Mouse (Mus musculus) embryonic facial prominence, embryonic 14.5 days (tissue): ENCODE measurements around the gene Stra6. TPM values are rescaled to one million over a fixed set of nuclear protein-coding genes. Genes with fewer than 3 reads are reported as not detected.
A peak's percentile ranks its signal among the peaks of the same experiment; 100 is the strongest.

Experiments
- ATAC-seq: fragments of 200-750 bp; cut with Nextera tagmentation; 2 replicates; pipeline ENCODE4 v1.8.0; 2017; ENCODE audit warnings: low read depth, moderate number of reproducible peaks, moderate TSS enrichment
- DNase-seq: peaks from one replicate; pipeline ENCODE4 v3.0.0-alpha.2; 2015; ENCODE audit warnings: low spot score
- H3K27ac ChIP-seq: fragments of 300-500 bp; sonication (generic); replicated peaks from 2 replicates; pipeline ENCODE4 v1.5.1; 2014; ENCODE audit warnings: low read depth, mild to moderate bottlenecking, low read length, moderate library complexity
- H3K27me3 ChIP-seq: fragments of 300-500 bp; sonication (generic); replicated peaks from 2 replicates; pipeline ENCODE4 v1.6.1; 2014; ENCODE audit warnings: low read length; ENCODE audit not compliant: control insufficient read depth, insufficient read depth
- H3K36me3 ChIP-seq: fragments of 300-500 bp; sonication (generic); 2 replicates; pipeline ENCODE4 v1.6.1; 2014; ENCODE audit warnings: low read length, mixed read lengths; ENCODE audit not compliant: control insufficient read depth, insufficient read depth
- H3K4me1 ChIP-seq: fragments of 300-500 bp; sonication (generic); 2 replicates; pipeline ENCODE4 v1.6.1; 2014; ENCODE audit warnings: antibody characterized with exemption, low read length; ENCODE audit not compliant: control insufficient read depth, insufficient read depth
- H3K4me2 ChIP-seq: fragments of 300-500 bp; sonication (generic); 2 replicates; pipeline ENCODE4 v1.6.1; 2014; ENCODE audit warnings: low read depth, mild to moderate bottlenecking, low read length, moderate library complexity, mixed read lengths
- H3K4me3 ChIP-seq: fragments of 300-500 bp; sonication (generic); 2 replicates; pipeline ENCODE4 v1.5.1; 2014; ENCODE audit warnings: low read depth, mild to moderate bottlenecking, low read length
- H3K9ac ChIP-seq: fragments of 300-500 bp; sonication (generic); 2 replicates; pipeline ENCODE4 v1.6.1; 2014; ENCODE audit warnings: low read depth, mild to moderate bottlenecking, low read length, moderate library complexity, mixed read lengths
- H3K9me3 ChIP-seq: fragments of 300-500 bp; sonication (generic); 2 replicates; pipeline ENCODE4 v1.6.1; 2016; ENCODE audit warnings: low read length; ENCODE audit not compliant: control insufficient read depth
- WGBS: fragments of 180-500 bp; shearing (Covaris S2); extraction: QIAGEN DNeasy Blood & Tissue Kit; methylation state at CpG from one replicate; pipeline ENCODE4 v1.1.7; 2014; 5-methylcytosine and 5-hydroxymethylcytosine counted together
- polyA plus RNA-seq: library from polyadenylated mRNA; unstranded; fragments of >200 nt; fragmentation: Nextera tagmentation; extraction: Ambion mirVana; gene quantifications from 2 replicates; pipeline ENCODE4 v1.2.1, GENCODE M21; 2014

The Stra6 gene
- polyA plus RNA-seq, 1 experiment from 2014 or later = 10.5 TPM

DNA sequence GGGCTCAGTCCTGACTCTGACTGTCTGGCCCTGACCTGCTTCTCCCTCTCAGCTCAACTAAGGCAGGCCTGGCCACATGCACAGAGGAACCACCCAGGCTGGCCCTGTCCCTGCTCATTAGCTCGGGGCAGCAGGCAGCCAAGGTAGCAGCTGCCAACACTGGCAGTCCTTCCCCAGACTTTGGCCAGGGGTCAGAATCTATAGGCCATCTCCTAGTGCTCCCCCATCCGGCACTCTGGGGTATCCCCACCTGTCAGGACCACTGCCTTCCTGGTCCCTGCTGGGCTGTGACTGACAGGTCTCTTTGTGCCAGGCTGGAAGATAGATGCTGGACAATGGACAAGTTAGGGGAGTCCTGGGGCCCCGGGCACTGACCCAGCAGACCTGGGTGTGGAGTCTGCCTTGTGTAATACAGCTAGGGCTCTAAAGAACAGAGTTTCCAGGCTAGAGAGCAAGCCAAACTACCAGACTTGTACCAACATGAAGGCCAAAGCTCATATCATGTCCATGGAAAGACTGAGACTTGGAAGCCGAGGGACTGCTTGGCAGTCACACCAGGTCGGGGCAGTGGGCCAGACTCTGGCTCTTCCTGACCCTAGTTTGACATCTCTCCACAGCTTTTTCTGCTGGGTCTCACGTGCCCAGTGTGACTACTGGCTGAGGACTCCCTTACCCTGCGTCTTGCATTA is 29.1 kb downstream of the Stra6 start:
- Histone ChIP-seq H3K4me1 (peaks cover 12% of the 10 kb centered on the region), H3K9me3 (no peaks in the 10 kb centered on the region), H3K4me2 (no peak overlapping the region), H3K27ac (no peak overlapping the region), H3K36me3 (no peaks in the 10 kb centered on the region), H3K9ac (no peak overlapping the region), H3K27me3 (no peaks in the 10 kb centered on the region), H3K4me3 (no peak overlapping the region)
- 68% methylated on average over 7 of the region's 7 CpGs for WGBS
- ATAC-seq = no peak
- no peak for DNase-seq

DNA sequence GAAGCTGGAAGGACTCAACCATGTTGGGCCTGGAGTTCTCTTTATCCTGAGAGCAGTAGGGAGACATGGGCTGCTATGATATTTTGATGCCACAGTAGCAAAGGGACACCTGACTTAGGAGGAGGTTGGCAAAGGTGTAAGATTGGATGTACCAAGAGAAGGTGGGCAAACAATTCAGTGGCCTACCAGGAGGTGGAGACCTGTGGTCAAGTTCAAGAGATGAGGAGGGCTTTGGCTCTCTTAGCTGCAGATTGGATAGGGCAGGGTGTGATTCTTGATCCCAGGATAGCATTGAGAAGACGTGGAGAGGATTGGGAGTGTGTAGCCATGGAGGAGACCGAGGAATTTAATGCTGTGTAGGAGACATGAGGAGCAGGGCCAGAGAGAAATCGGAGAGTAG is 30.2 kb downstream of the Stra6 start:
- H3K27ac ChIP-seq = no peak overlapping the region

DNA sequence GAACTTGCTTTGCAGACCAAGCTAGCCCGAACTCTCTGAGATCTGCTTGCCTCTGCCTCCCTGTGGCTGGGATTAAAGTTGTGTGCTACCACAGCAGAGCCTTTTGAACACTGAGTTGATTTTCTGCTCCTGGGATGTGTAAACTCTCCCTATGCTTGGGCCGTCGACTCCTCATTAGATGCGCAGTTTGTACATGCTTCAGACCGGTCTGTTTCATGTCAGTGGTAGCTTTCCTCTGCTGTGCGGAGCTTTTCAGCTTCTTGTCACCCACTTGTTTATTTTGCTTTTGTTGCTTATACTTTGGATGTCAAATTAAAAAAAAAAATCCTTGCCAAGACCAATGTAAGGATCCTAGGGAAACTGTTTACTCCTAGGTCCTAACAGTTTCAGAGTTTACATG is 32.4 kb downstream of the Stra6 start:
- H3K4me1 ChIP-seq = peaks cover 8% of the 10 kb centered on the region
- H3K4me2 ChIP-seq = no peak overlapping the region
- WGBS = 76% methylated on average over 6 of the region's 6 CpGs
- H3K4me3 ChIP-seq = no peak overlapping the region
- H3K9ac ChIP-seq = no peak overlapping the region
- DNase-seq = no peak
- no peaks in the 10 kb centered on the region for H3K36me3 ChIP-seq
- no peaks in the 10 kb centered on the region for H3K9me3 ChIP-seq
- H3K27ac ChIP-seq = no peak overlapping the region; the same call in 1 of the 2 replicates
- no peak for ATAC-seq
- H3K27me3 ChIP-seq = no peaks in the 10 kb centered on the region

More for the DNA sequence above, 30.2 kb downstream of the Stra6 start:
- ATAC-seq (no peak), DNase-seq (no peak)
- Histone ChIP-seq H3K4me1 (peaks cover 8% of the 10 kb centered on the region), H3K4me3 (no peak overlapping the region), H3K36me3 (no peaks in the 10 kb centered on the region), H3K27me3 (no peaks in the 10 kb centered on the region), H3K9ac (no peak overlapping the region), H3K4me2 (no peak overlapping the region), H3K9me3 (no peaks in the 10 kb centered on the region)
- 78% methylated on average over 3 of the region's 3 CpGs for WGBS

DNA sequence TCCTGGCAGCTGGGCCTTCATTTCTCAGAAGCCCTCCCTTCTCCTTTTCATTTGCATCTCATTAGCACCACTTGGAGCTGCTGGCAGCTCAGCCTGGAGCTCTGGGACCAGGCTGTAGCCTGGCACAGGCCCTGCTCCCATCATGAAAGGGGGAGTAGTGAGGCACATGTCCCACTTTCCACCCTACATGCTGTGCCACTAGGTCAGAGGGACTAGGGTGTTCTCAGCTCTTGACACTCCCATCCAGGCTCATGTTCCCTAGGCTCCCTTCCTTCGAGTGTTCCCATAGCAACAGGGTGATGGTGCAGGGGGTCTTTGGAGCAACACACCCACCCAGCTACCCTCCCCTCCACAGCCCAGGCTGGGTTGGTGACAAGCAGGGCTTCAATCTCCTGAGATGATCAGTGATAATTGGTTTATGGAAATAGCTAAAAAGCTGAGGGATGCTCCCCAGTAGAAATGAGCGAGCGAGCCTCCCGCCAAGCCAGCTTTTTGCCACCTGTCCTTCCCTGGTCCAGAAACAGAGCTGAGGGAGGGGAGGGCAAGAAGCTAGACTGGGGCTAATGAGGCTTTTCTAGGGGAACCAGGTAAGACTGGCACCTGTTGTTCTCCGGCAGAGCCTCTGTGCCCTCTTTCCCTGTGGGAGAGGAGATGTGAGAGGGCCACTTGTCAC is 33.2 kb downstream of the Stra6 start:
- ATAC-seq = no peak
- no peaks in the 10 kb centered on the region for H3K9me3 ChIP-seq
- no peaks in the 10 kb centered on the region for H3K27me3 ChIP-seq
- 57% methylated on average over 5 of the region's 5 CpGs for WGBS
- no peak overlapping the region for H3K9ac ChIP-seq
- 0 out of 2 replicates have a peak overlapping the region, but pooled peaks have one; percentile 29 for H3K27ac ChIP-seq
- H3K4me3 ChIP-seq = no peak overlapping the region
- H3K36me3 ChIP-seq = no peaks in the 10 kb centered on the region
- no peak overlapping the region for H3K4me2 ChIP-seq
- H3K4me1 ChIP-seq = peaks cover 3% of the 10 kb centered on the region
- no peak for DNase-seq

DNA sequence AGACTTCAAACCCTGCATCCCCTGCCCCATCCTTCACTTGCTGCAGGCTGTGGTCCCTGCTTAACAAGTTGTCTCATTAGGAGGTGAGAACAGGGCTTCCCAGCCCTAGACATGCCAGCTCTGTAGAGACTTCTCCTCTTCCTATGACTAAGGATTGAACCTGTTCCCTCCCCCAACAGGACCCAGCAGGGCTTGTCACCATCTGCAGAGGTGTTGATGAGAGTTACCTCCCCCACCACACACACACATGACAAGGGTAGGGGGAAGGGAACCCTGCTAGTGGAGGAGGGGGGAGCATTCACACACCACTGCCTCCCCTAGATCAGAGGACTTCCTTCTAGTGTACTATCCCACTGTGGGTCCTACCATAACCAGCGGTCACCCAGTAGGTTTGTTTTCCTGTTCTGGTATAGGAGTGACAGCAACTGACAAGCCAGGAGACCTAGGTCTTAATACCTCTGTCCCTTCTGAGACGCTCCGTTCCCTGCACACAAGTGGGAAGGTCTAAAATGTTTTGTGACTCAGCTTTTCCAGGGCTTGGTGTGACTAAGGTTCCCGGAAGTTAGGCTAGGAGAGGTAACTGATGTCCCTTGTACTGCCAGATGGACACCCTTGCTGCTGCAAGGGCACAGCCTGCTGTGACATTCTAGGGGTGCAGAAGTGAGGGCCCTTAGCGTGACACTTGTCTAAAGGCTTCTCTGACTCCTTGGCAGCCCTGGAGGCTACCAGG is 36.4 kb downstream of the Stra6 start:
- no peak for ATAC-seq
- no peak for DNase-seq

DNA sequence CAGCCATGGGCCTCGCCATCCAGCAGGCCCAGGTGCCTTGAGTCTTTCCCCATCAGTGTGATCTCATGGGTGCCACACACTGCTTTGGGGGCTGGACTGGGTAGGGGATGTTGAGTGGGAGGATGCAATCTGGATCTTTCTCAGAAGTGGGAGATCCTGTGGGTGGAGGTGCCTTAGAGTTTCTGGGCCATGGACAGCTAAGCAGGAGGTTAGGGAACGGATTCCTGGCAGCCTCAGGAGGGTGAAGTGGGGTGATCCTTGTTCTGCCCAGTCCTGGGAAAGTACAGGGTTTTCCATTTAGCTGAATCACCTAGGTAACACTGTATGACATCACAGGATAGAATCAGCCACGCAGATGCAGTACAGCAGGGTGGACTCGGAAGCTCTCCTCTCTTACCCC is 38.4 kb downstream of the Stra6 start:
- no peaks in the 10 kb centered on the region for H3K4me1 ChIP-seq
- no peak overlapping the region for H3K27ac ChIP-seq
- no peak overlapping the region for H3K9ac ChIP-seq
- WGBS = 66% methylated on average over 4 of the region's 4 CpGs
- H3K27me3 ChIP-seq = no peaks in the 10 kb centered on the region
- H3K9me3 ChIP-seq = no peaks in the 10 kb centered on the region
- no peak overlapping the region for H3K4me2 ChIP-seq
- no peak overlapping the region for H3K4me3 ChIP-seq
- no peaks in the 10 kb centered on the region for H3K36me3 ChIP-seq
- DNase-seq (no peak), ATAC-seq (no peak)

More for the DNA sequence above, 36.4 kb downstream of the Stra6 start:
- Histone ChIP-seq H3K27me3 (no peaks in the 10 kb centered on the region), H3K4me2 (no peak overlapping the region), H3K36me3 (no peaks in the 10 kb centered on the region), H3K27ac (no peak overlapping the region), H3K9me3 (no peaks in the 10 kb centered on the region), H3K4me1 (no peaks in the 10 kb centered on the region), H3K9ac (no peak overlapping the region), H3K4me3 (no peak overlapping the region)
- WGBS = 68% methylated on average over 5 of the region's 5 CpGs

DNA sequence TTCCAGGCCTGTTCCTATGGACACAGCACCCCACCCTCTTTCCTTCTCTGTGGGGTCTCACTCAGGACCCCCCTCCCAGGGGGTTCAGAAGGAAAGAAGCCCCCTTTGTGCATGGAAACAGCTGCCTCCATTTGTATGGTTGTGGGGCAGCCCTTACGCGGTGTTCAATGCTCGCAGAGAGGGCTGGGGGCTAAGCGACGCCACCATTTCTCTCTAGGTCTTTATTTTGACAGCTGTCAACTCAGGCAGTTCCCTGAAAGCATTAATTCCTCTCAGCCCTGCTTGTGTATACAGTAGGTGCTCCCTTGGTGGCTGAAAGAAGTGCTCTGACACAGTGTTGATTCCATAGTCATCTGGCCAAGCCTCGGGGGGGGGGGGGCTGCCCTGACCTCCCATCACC is 40.1 kb downstream of the Stra6 start:
- Histone ChIP-seq H3K4me3 (no peak overlapping the region), H3K4me2 (no peak overlapping the region), H3K9me3 (no peaks in the 10 kb centered on the region), H3K36me3 (no peaks in the 10 kb centered on the region), H3K27ac (no peak overlapping the region), H3K4me1 (no peaks in the 10 kb centered on the region), H3K9ac (no peak overlapping the region), H3K27me3 (no peaks in the 10 kb centered on the region)
- DNase-seq (no peak), ATAC-seq (no peak)
- 49% methylated on average over 6 of the region's 6 CpGs for WGBS

DNA sequence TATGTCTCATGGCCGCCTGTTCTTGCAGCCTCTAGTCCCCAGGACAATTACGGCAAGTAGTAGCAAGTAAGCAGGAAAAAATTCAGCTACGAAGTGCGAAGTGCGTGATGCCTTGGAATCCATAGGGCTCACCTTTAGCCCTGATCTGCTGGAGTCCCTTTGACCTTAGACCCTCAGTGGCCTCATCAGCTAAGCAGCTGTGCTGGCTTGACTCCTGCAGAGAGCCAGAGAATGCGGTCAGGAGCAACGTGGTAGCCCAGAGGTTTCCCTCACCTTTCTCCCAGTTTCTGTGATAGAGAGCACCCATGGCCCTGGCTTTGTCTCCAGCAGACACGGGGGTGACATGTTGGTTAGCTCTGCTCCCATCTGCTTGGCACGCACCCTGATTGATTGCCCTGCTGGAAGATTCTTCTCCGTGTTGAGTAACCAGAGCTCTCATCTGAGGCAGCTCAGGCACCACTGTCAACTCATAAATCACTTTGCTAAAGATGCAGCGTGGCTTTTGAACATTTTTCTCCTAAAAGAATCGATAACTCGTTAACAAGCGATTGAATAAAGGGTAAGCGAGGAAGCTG is 42.1 kb downstream of the Stra6 start:
- Histone ChIP-seq H3K27ac (no peak overlapping the region), H3K9ac (no peak overlapping the region), H3K4me2 (no peak overlapping the region), H3K27me3 (no peaks in the 10 kb centered on the region), H3K36me3 (no peaks in the 10 kb centered on the region), H3K9me3 (no peaks in the 10 kb centered on the region), H3K4me1 (no peaks in the 10 kb centered on the region), H3K4me3 (no peak overlapping the region)
- 60% methylated on average over 15 of the region's 15 CpGs for WGBS
- no peak for DNase-seq
- ATAC-seq = no peak
